Mouse (Mus musculus): ENCODE results near the gene Kif28. TPM values are rescaled to one million over a fixed set of nuclear protein-coding genes. Genes with fewer than 3 reads are reported as not detected.
"Not testable (repeated sequence)": the region's sequence is repeated elsewhere in the genome, so short reads cannot be mapped to it uniquely, and the experiment has no call there.

The Kif28 gene
- polyA plus RNA-seq, 1 experiment from 2014 or later = not detected

DNA sequence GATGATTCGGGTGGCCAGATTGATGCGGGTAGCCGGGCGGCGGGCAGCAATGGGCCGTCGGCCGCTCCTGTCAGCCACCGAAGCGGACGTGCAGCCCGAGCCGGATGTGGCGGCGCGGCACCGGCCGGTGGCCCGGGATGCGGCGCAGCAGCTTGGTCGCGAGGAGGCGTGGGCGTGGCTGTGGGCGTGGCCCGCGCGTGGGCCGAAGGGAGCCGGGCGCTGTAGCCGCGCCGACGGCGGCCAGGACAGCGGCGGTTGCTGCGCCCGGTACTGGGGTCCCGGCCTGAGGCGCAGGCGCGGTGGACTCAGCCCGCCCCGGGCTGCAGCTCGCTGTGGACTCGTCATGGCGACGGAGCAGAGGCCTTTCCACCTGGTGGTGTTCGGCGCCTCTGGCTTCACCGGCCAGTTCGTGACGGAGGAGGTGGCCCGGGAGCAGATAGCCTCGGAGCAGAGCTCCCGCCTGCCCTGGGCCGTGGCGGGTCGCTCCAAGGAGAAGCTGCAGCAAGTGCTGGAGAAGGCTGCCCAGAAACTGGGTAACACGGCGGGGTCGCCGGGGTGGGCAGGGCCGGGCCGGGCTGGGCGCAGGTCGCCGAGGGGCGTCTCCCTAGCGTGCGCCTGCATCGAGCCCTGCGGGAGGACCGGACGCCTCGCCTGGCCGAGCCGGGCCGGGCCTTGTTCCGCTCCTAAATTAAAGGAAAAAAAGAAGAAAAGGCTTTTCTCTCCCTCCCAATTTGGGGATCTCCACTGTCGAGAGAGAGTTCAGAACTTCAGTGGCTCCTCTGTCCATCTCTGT is 76.9 kb downstream of the Kif28 start, which contains the start of gene Sccpdh:
Gene Sccpdh, plus strand, starts transcription at position 198 of the 793 bp plus-strand sequence.
- WGBS = under 1% methylated on average over 77 of the region's 84 CpGs
- Histone ChIP-seq H3K36me3 (ENCODE audit: poor library complexity, severe bottlenecking) (peaks cover 12% of the 10 kb centered on the region), H3K9ac (peak within 1 kb of the TSS; percentile 77), H3K27me3 (no peaks in the 10 kb centered on the region), H3K4me2 (peak within 1 kb of the TSS; percentile 68), H3K27ac (peak within 1 kb of the TSS; percentile 75), H3K9me3 (replicated peaks) (no peaks in the 10 kb centered on the region), H3K4me1 (peaks cover 16% of the 10 kb centered on the region), H3K4me3 (peak within 1 kb of the TSS; percentile 70)
- ATAC-seq = peak; percentile 96

DNA sequence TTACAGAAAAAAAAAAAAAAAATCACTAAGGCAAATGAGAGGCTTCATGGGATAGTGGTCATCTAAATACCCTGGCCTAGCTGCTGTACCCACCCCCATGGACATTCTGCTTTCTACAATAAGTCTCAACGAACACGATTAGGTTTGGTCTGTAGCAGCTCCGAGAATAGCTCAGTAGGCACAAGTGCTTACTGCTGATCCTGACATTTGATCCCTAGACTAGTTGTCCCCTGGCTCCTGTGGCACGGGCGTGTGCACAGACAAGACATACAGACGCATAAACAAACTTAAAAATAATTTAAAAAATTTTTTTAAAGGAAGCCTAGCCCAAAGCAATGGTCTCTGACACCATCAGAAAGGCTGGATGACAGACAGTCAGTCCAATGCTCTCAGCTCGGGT is 77.6 kb downstream of the Kif28 start:
- Histone ChIP-seq H3K27ac (peak overlapping the region; percentile 75), H3K4me3 (peak overlapping the region; percentile 70)
- peak; percentile 26; the same call in 1 of the 2 replicates for ATAC-seq

DNA sequence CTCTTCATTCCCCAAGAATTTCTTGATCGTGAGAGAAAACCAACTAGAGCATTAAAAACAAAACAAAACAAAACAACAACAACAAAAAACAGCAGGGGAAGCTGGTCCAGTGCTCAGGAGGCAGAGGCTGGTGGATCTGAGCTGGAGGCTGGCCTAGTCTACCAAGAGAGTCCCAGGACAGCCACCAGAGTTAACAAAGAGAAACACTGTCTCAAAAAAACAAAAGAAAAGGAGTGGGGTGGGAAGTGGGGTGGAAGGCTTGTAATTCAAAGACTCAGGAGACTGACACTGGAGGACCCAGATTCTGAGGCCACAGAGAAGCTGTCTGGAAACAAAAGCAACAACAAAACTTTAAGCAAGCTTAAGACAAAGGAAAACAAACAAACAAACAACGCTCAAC is 78.1 kb downstream of the Kif28 start:
- no peak overlapping the region for H3K9ac ChIP-seq
- H3K4me1 ChIP-seq = peaks cover 16% of the 10 kb centered on the region
- peak overlapping the region; percentile 68; the same call in 1 of the 2 replicates for H3K4me2 ChIP-seq
- H3K4me3 ChIP-seq = no peak overlapping the region
- H3K9me3 ChIP-seq (replicated peaks) = no peaks in the 10 kb centered on the region
- no peaks in the 10 kb centered on the region for H3K27me3 ChIP-seq
- H3K27ac ChIP-seq = no peak overlapping the region
- peaks cover 3% of the 10 kb centered on the region for H3K36me3 ChIP-seq (ENCODE audit: poor library complexity, severe bottlenecking)
- no peak for ATAC-seq
- WGBS = 54% methylated on average over 2 of the region's 2 CpGs

More for the DNA sequence above, 77.6 kb downstream of the Kif28 start:
- H3K27me3 ChIP-seq = no peaks in the 10 kb centered on the region
- peak overlapping the region; percentile 68 for H3K4me2 ChIP-seq
- WGBS = 8% methylated on average over 7 of the region's 7 CpGs
- peaks cover 16% of the 10 kb centered on the region for H3K4me1 ChIP-seq
- no peaks in the 10 kb centered on the region for H3K9me3 ChIP-seq (replicated peaks)
- peaks cover 8% of the 10 kb centered on the region for H3K36me3 ChIP-seq (ENCODE audit: poor library complexity, severe bottlenecking)
- H3K9ac ChIP-seq = peak overlapping the region; percentile 77

DNA sequence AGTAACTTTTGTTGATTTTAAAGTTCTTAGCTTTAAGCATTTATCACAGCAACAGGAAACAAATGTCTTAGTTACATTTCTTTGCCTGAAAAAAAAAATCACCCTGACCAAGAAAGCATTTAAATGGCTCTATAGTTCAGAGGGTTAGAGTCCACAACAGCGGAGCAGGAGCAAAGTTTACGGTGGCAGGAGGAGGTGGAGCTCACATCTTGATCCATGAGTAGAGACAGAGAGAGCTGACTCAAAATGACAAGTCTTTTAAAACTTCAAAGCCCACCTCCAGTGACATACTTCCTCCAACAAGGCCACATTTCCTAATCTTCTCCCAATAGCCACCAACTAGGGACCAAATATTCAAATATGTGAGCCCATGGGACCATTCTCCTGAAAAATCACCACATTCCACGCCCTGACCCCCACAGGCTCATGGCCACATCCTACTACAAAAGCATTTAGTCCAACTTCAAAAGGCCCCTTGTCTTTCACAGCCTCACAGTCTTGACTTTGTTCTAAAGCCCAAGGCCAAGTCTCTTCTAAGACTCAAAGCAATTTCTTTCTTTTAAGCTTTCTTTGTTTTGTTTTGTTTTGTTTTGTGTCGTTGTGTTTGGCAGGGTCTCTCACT is 80.7 kb downstream of the Kif28 start:
- Histone ChIP-seq H3K27me3 (no peaks in the 10 kb centered on the region), H3K4me1 (peaks cover 8% of the 10 kb centered on the region), H3K4me3 (no peak overlapping the region), H3K9ac (no peak overlapping the region), H3K4me2 (no peak overlapping the region), H3K9me3 (replicated peaks) (no peaks in the 10 kb centered on the region), H3K36me3 (ENCODE audit: poor library complexity, severe bottlenecking) (no peaks in the 10 kb centered on the region), H3K27ac (no peak overlapping the region)
- WGBS = 53% methylated on average over 4 of the region's 4 CpGs
- no peak for ATAC-seq

DNA sequence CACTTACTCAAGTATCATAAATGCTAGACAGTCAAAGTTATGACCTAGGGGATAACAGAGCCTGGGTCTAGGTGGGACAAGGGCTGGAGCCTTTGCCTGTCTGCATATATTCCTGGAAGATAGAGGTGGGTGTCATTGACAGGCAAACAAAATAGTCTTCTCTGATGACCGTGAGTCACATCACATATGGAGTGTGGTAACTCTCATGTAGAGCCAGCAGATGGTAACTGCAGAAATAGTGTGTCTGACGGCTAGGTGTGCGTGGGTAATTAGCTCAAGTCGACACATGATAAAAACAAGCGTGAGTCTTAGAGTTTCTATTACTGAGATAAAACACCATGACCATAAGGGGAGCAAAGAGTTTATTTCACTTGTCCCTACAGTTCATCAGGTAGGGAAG is 82.0 kb downstream of the Kif28 start:
- Histone ChIP-seq H3K4me1 (no peaks in the 10 kb centered on the region), H3K4me3 (no peak overlapping the region), H3K27me3 (no peaks in the 10 kb centered on the region), H3K9me3 (replicated peaks) (no peaks in the 10 kb centered on the region), H3K36me3 (ENCODE audit: poor library complexity, severe bottlenecking) (no peaks in the 10 kb centered on the region), H3K9ac (no peak overlapping the region), H3K27ac (no peak overlapping the region), H3K4me2 (no peak overlapping the region)
- no peak for ATAC-seq
- WGBS = 87% methylated on average over 5 of the region's 5 CpGs

DNA sequence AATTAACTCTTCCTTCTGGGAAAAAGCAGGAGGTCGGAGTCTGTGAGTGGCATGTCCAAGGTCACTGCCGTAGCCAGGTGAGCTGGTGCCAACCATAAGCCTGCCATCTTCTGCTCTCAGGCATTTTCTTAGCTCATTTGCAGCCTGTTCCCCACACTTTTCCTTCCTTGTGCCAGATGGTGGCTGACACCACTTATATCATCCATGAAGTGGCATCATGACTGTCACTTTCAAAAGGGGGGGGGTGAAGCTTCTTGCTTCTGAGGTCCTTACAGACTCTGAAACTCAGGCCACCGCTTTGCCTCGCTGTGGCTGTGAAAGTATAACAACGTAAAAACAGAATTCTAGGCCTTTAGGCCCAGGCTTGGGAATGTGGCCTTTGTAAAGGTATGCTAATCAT is 93.8 kb downstream of the Kif28 start:
- ATAC-seq = no peak
- 85% methylated on average over 5 of the region's 5 CpGs for WGBS
- H3K4me2 ChIP-seq = no peak overlapping the region
- H3K36me3 ChIP-seq (ENCODE audit: poor library complexity, severe bottlenecking) = no peaks in the 10 kb centered on the region
- H3K4me3 ChIP-seq = no peak overlapping the region
- H3K4me1 ChIP-seq = no peaks in the 10 kb centered on the region
- no peaks in the 10 kb centered on the region for H3K9me3 ChIP-seq (replicated peaks)
- no peak overlapping the region for H3K27ac ChIP-seq
- H3K9ac ChIP-seq = no peak overlapping the region
- H3K27me3 ChIP-seq = no peaks in the 10 kb centered on the region

DNA sequence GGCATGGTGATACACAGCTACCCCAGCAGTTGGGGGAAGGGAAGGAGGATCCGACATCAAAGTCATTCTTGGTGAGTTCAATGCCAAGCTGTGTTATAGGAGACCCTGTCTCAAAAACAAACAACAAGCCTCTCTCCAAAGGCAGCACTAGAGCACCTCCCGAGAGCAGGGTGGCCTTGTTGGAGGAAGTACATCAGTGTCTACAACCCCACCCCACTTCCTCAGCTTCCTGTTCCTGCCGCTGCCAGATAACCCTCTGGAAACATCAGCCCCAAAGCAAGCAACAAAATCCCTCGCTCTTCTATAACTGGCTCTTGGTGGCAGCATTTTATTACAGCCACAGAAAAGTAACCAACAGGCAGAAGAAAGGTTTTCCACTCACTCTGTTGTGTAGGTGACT is 94.8 kb downstream of the Kif28 start:
- no peak overlapping the region for H3K4me3 ChIP-seq
- WGBS = 85% methylated on average over 4 of the region's 4 CpGs
- no peaks in the 10 kb centered on the region for H3K9me3 ChIP-seq (replicated peaks)
- no peak for ATAC-seq
- no peaks in the 10 kb centered on the region for H3K27me3 ChIP-seq
- H3K4me1 ChIP-seq = no peaks in the 10 kb centered on the region
- no peak overlapping the region for H3K27ac ChIP-seq
- H3K4me2 ChIP-seq = no peak overlapping the region
- H3K36me3 ChIP-seq (ENCODE audit: poor library complexity, severe bottlenecking) = no peaks in the 10 kb centered on the region
- H3K9ac ChIP-seq = no peak overlapping the region

DNA sequence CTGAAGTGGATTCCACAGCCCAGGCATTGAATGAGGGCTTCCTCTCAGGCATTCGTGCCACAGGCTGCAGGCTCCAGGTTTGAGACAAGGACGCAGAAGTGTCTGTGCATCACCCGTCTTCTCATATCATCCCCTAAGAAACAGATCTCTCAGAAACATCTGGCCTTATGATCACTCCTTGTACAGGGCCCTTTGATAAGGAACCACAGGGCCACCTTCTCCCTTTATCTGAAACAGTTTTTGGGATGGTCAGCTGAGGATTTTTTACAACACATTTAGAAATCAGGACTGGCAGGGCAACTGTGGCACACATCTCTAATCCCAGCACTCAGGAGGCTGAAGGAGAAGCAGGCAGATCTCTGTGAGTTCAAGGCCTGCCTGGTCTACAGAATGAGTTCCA is 95.7 kb downstream of the Kif28 start:
- 0 out of 2 replicates have a peak, but pooled peaks cover under 1% of the 10 kb centered on the region for H3K4me1 ChIP-seq
- no peaks in the 10 kb centered on the region for H3K36me3 ChIP-seq (ENCODE audit: poor library complexity, severe bottlenecking)
- no peak overlapping the region for H3K9ac ChIP-seq
- 81% methylated on average over 3 of the region's 3 CpGs for WGBS
- no peak for ATAC-seq
- no peaks in the 10 kb centered on the region for H3K27me3 ChIP-seq
- no peak overlapping the region for H3K4me2 ChIP-seq
- no peak overlapping the region for H3K4me3 ChIP-seq
- H3K27ac ChIP-seq = no peak overlapping the region
- no peaks in the 10 kb centered on the region for H3K9me3 ChIP-seq (replicated peaks)

DNA sequence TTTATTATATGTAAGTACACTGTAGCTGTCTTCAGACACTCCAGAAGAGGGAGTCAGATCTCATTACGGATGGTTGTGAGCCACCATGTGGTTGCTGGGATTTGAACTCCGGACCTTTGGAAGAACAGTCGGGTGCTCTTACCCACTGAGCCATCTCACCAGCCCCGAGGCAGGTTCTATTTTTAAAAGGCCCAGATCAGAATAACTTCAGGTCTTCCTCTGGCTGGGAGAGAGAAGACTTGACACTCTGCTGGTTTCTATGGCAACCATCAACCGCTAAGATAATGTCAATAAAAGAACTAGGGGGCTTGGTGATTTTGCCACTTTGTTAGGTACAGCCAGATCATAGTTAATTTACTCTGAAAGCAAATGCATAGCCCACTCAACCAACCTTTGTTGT is 96.4 kb downstream of the Kif28 start:
- H3K27ac ChIP-seq; H3K4me3 ChIP-seq; H3K4me2 ChIP-seq; H3K27me3 ChIP-seq; ATAC-seq; H3K9me3 ChIP-seq (replicated peaks); H3K36me3 ChIP-seq (ENCODE audit: poor library complexity, severe bottlenecking); H3K9ac ChIP-seq; H3K4me1 ChIP-seq: not testable (repeated sequence)
- 74% methylated on average over 5 of the region's 5 CpGs for WGBS

DNA sequence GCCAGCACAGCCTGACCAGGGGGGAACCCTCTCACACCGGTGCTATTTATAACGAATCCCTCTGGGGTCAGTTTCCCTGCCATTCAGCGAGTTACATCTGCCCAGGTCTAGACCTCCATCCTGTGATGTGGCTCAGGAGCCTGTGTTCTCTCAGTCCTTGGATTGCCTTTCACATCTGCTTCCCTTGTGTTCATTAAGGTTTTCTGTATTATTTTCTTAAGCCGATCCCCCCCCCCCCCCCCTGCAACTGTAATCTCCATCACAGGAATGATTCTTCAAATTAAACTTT is 99.1 kb downstream of the Kif28 start:
- Histone ChIP-seq H3K4me1 (0 out of 2 replicates have a peak, but pooled peaks cover 3% of the 10 kb centered on the region), H3K9me3 (replicated peaks) (no peaks in the 10 kb centered on the region), H3K9ac (no peak overlapping the region), H3K4me3 (no peak overlapping the region), H3K36me3 (ENCODE audit: poor library complexity, severe bottlenecking) (no peaks in the 10 kb centered on the region), H3K4me2 (peak overlapping the region; percentile 47), H3K27ac (no peak overlapping the region), H3K27me3 (no peaks in the 10 kb centered on the region)
- ATAC-seq = no peak
- 31% methylated on average over 4 of the region's 4 CpGs for WGBS

Measured in forebrain, embryonic 13.5 days (tissue).